Mouse (Mus musculus) liver, postnatal 0 days (tissue): Measurements from ENCODE around the gene Sct.

ENCODE experiments used
- CTCF ChIP-seq: sonication (generic); IDR thresholded peaks from 2 replicates; pipeline ENCODE4 v1.5.1; 2016; ENCODE audit warnings: antibody characterized with exemption, low read depth
- EP300 ChIP-seq: IDR thresholded peaks from 2 replicates; pipeline ENCODE4 v1.6.1; 2016; ENCODE audit warnings: antibody characterized with exemption, low read depth, mild to moderate bottlenecking

GRCm38 (mm10) chr7:141315974-141316373, 37.0 kb upstream of the Sct start:
- peak; percentile 72 for TF ChIP-seq CTCF
- TF ChIP-seq EP300, result no peak
